Mouse (Mus musculus): Measurements from ENCODE around the gene Rtcb. TPM values are rescaled to one million over a fixed set of nuclear protein-coding genes. Genes with fewer than 3 reads are reported as not detected.

The Rtcb gene
- 186 and 192 TPM in 2 replicates for polyA plus RNA-seq (2016; fragmentation: Nextera tagmentation; extraction: Ambion mirVana)

DNA sequence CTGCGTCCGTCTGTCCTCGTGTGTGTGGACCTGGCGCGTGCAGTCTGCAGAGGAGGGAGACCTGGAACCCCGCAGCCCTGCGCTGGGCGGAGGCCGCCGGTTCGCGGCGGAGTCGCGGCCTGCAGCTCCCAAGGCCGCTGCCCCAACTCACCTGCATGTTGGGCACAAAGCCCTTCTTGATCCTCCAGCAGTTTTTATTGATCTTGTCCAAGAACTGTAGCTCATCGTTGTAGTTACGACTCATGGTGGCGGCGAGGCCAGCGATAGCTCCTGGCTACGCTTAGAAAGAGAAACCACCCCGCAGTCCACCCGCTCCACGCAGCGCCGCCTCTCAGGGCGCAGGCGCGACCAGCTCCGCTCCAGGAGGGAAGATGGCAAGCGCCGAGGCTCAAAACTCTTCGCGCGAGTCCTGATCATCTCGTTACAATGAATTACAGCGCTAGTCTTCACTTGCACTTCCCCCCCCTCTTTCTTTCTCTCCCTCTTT, at the start of gene Rtcb:
TSS of gene Rtcb (minus strand) at position 360 of the 487 bp plus-strand sequence.
- Histone ChIP-seq H3K36me3 (peaks cover 28% of the 10 kb centered on the region), H3K27me3 (no peaks in the 10 kb centered on the region), H3K4me1 (peaks cover 8% of the 10 kb centered on the region), H3K27ac (peak within 1 kb of the TSS; percentile 74), H3K4me3 (peak within 1 kb of the TSS; percentile 92), H3K9me3 (replicated peaks) (no peaks in the 10 kb centered on the region), H3K9ac (peak within 1 kb of the TSS; percentile 93), H3K4me2 (replicated peaks) (peak within 1 kb of the TSS; percentile 92)
- peak; percentile 93 for ATAC-seq (ENCODE audit: low FRiP score)
- WGBS = under 1% methylated on average over 38 of the region's 38 CpGs

GRCm38 (mm10) chr10:86006455-86006854, 48.8 kb upstream of the Rtcb start:
- H3K4me1 ChIP-seq = no peaks in the 10 kb centered on the region
- no peak overlapping the region for H3K4me3 ChIP-seq
- WGBS = 62% methylated on average over 5 of the region's 5 CpGs
- no peak for ATAC-seq (ENCODE audit: low FRiP score)
- H3K27ac ChIP-seq = no peak overlapping the region
- no peak overlapping the region for H3K9ac ChIP-seq
- no peaks in the 10 kb centered on the region for H3K36me3 ChIP-seq
- no peaks in the 10 kb centered on the region for H3K27me3 ChIP-seq
- no peaks in the 10 kb centered on the region for H3K9me3 ChIP-seq (replicated peaks)
- no peak overlapping the region for H3K4me2 ChIP-seq (replicated peaks)

DNA sequence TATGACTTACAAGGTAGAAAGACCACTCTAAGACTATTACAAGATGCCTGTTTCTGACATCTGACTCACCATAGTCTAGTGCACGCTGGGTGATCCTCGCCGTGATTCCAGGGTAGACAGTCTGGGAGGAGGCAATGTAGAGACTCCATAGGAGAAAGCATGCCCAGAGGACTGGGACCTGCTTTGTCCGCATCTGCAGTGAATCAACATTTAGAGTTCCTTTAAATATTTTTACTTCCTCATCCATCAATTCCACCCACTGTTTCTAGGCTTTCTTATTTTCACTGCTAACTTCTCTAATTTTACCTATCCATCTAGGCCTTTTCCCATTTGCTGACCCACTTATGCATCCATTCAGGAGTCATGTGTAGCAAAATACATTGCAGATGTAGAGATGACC, 42.8 kb upstream of the Rtcb start:
- no peak for ATAC-seq (ENCODE audit: low FRiP score)

DNA sequence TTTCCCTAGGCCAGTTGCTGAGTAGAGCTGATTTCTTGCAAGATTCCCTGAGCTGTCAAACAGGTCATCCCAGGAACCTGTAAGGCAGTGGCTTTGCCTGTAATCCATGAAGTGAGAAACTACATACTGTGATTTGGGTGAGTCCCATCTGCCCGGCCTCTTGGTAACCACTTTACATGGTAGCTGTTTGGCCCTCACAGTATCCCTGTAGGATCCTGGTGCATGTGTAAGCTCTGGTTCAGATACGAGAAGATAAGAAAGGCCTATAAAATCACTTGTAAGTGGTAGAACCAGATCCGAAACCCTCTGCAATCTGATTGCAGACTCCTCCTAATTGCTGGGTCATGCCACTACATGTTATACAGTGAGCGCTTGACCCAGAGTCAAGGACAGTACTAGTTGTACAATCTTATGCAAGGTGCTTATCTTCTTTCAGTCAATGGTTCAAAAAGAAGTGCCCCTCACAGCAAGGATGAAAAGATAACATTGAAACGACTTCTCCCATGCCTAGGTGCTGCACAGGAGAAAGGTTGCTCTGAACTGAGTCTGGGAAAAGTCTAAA, 37.0 kb upstream of the Rtcb start:
- 82% methylated on average over 5 of the region's 5 CpGs for WGBS
- Histone ChIP-seq H3K27me3 (no peaks in the 10 kb centered on the region), H3K36me3 (no peaks in the 10 kb centered on the region), H3K27ac (no peak overlapping the region), H3K4me1 (no peaks in the 10 kb centered on the region), H3K9me3 (replicated peaks) (0 out of 2 replicates have a peak, but pooled peaks cover 3% of the 10 kb centered on the region), H3K9ac (no peak overlapping the region), H3K4me2 (replicated peaks) (no peak overlapping the region), H3K4me3 (no peak overlapping the region)
- no peak for ATAC-seq (ENCODE audit: low FRiP score)

More for the DNA sequence above, 42.8 kb upstream of the Rtcb start:
- Histone ChIP-seq H3K4me3 (no peak overlapping the region), H3K9ac (no peak overlapping the region), H3K27me3 (no peaks in the 10 kb centered on the region), H3K36me3 (no peaks in the 10 kb centered on the region), H3K4me2 (replicated peaks) (no peak overlapping the region), H3K4me1 (no peaks in the 10 kb centered on the region), H3K27ac (no peak overlapping the region), H3K9me3 (replicated peaks) (0 out of 2 replicates have a peak, but pooled peaks cover 3% of the 10 kb centered on the region)
- WGBS = 90% methylated on average over 4 of the region's 4 CpGs

GRCm38 (mm10) chr10:85993836-85994235, 36.2 kb upstream of the Rtcb start:
- whole genome bisulfite sequencing = 87% methylated on average over 9 of the region's 9 CpGs
- ATAC-seq (ENCODE audit: low FRiP score) = no peak
- H3K4me1 ChIP-seq = no peaks in the 10 kb centered on the region
- H3K4me2 ChIP-seq (replicated peaks) = no peak overlapping the region
- 0 out of 2 replicates have a peak, but pooled peaks cover 3% of the 10 kb centered on the region for H3K9me3 ChIP-seq (replicated peaks)
- no peaks in the 10 kb centered on the region for H3K27me3 ChIP-seq
- no peaks in the 10 kb centered on the region for H3K36me3 ChIP-seq
- H3K27ac ChIP-seq = no peak overlapping the region
- H3K9ac ChIP-seq = no peak overlapping the region
- H3K4me3 ChIP-seq = no peak overlapping the region

- no peak for ATAC-seq (ENCODE audit: low FRiP score)
- no peak overlapping the region for H3K4me3 ChIP-seq
- no peak overlapping the region for H3K27ac ChIP-seq
- WGBS = 87% methylated on average over 4 of the region's 4 CpGs
- H3K4me1 ChIP-seq = no peaks in the 10 kb centered on the region
- no peaks in the 10 kb centered on the region for H3K36me3 ChIP-seq
- H3K4me2 ChIP-seq (replicated peaks) = no peak overlapping the region
- no peak overlapping the region for H3K9ac ChIP-seq
- H3K27me3 ChIP-seq = no peaks in the 10 kb centered on the region
- no peaks in the 10 kb centered on the region for H3K9me3 ChIP-seq (replicated peaks)
These were observed 34.8 kb upstream of the Rtcb start for GRCm38 (mm10) chr10:85992412-85992811.

- Histone ChIP-seq H3K27me3 (no peaks in the 10 kb centered on the region), H3K36me3 (no peaks in the 10 kb centered on the region), H3K4me3 (no peak overlapping the region), H3K4me2 (replicated peaks) (no peak overlapping the region), H3K4me1 (no peaks in the 10 kb centered on the region), H3K27ac (no peak overlapping the region), H3K9me3 (replicated peaks) (no peaks in the 10 kb centered on the region), H3K9ac (no peak overlapping the region)
- WGBS = 75% methylated on average over 6 of the region's 6 CpGs
- ATAC-seq (ENCODE audit: low FRiP score) = no peak
These were observed 31.9 kb upstream of the Rtcb start for GRCm38 (mm10) chr10:85989412-85990115.

DNA sequence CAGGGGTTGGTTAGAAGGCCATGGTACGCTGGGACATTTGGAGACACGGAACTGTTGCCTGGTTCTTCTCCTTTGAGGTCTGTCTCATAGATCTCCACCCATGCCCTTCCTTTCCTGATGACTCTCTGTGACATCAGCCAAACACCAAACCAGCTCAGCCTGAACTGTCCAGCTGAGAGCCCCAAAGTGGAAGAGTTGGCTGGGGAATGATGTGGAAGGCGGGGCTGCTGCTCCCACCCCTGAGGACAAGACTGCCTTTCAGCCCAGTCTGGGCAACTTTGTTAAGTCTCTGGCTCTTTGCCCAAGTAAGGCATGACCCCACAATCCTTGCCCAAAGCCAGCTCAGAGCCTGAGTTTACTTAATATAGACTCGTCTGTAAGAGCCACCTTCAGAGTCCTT, 15.3 kb upstream of the Rtcb start:
- no peak overlapping the region for H3K27ac ChIP-seq
- no peaks in the 10 kb centered on the region for H3K36me3 ChIP-seq
- H3K4me2 ChIP-seq (replicated peaks) = no peak overlapping the region
- H3K4me1 ChIP-seq = no peaks in the 10 kb centered on the region
- H3K4me3 ChIP-seq = no peak overlapping the region
- no peaks in the 10 kb centered on the region for H3K27me3 ChIP-seq
- WGBS = 80% methylated on average over 4 of the region's 4 CpGs
- ATAC-seq (ENCODE audit: low FRiP score) = no peak
- H3K9me3 ChIP-seq (replicated peaks) = no peaks in the 10 kb centered on the region; the same call in 1 of the 2 replicates
- H3K9ac ChIP-seq = no peak overlapping the region

GRCm38 (mm10) chr10:85971826-85972225, 14.2 kb upstream of the Rtcb start:
- no peak overlapping the region for H3K4me3 ChIP-seq
- no peak overlapping the region for H3K9ac ChIP-seq
- no peak for ATAC-seq (ENCODE audit: low FRiP score)
- no peaks in the 10 kb centered on the region for H3K4me1 ChIP-seq
- no peaks in the 10 kb centered on the region; the same call in 1 of the 2 replicates for H3K9me3 ChIP-seq (replicated peaks)
- no peak overlapping the region for H3K4me2 ChIP-seq (replicated peaks)
- 87% methylated on average over 9 of the region's 9 CpGs for WGBS
- H3K27ac ChIP-seq = no peak overlapping the region
- no peaks in the 10 kb centered on the region for H3K36me3 ChIP-seq
- no peaks in the 10 kb centered on the region for H3K27me3 ChIP-seq

- Histone ChIP-seq H3K27me3 (no peaks in the 10 kb centered on the region), H3K4me1 (no peaks in the 10 kb centered on the region), H3K4me2 (replicated peaks) (no peak overlapping the region), H3K9ac (no peak overlapping the region), H3K27ac (no peak overlapping the region), H3K36me3 (no peaks in the 10 kb centered on the region), H3K4me3 (no peak overlapping the region), H3K9me3 (replicated peaks) (no peaks in the 10 kb centered on the region; the same call in 1 of the 2 replicates)
- 66% methylated on average over 8 of the region's 8 CpGs for WGBS
- ATAC-seq (ENCODE audit: low FRiP score) = no peak
These were observed 12.4 kb upstream of the Rtcb start for GRCm38 (mm10) chr10:85969894-85970620.

- H3K27ac ChIP-seq = no peak overlapping the region
- H3K36me3 ChIP-seq = no peaks in the 10 kb centered on the region
- H3K4me3 ChIP-seq = no peak overlapping the region
- no peak for ATAC-seq (ENCODE audit: low FRiP score)
- no peak overlapping the region for H3K9ac ChIP-seq
- no peaks in the 10 kb centered on the region for H3K9me3 ChIP-seq (replicated peaks)
- H3K4me2 ChIP-seq (replicated peaks) = no peak overlapping the region
- H3K4me1 ChIP-seq = no peaks in the 10 kb centered on the region
- 49% methylated on average over 2 of the region's 2 CpGs for WGBS
- no peaks in the 10 kb centered on the region for H3K27me3 ChIP-seq
These were observed 11.1 kb upstream of the Rtcb start for GRCm38 (mm10) chr10:85968731-85969130.

GRCm38 (mm10) chr10:85968157-85968634, 10.6 kb upstream of the Rtcb start:
- H3K27me3 ChIP-seq = no peaks in the 10 kb centered on the region
- WGBS = 10% methylated on average over 7 of the region's 7 CpGs
- no peaks in the 10 kb centered on the region for H3K4me1 ChIP-seq
- H3K9ac ChIP-seq = no peak overlapping the region
- no peak overlapping the region for H3K4me2 ChIP-seq (replicated peaks)
- H3K36me3 ChIP-seq = no peaks in the 10 kb centered on the region
- no peak overlapping the region for H3K27ac ChIP-seq
- no peak for ATAC-seq (ENCODE audit: low FRiP score)
- no peak overlapping the region for H3K4me3 ChIP-seq
- no peaks in the 10 kb centered on the region for H3K9me3 ChIP-seq (replicated peaks)

All from hindbrain, embryonic 12.5 days (tissue).